Mouse (Mus musculus) layer of hippocampus, postnatal 36 days (tissue): ENCODE measurements around the gene Rin2. TPM values are rescaled to one million over a fixed set of nuclear protein-coding genes. Genes with fewer than 3 reads are reported as not detected.
A peak's percentile ranks its signal among the peaks of the same experiment; 100 is the strongest.
"Not testable (repeated sequence)": the region's sequence is repeated elsewhere in the genome, so short reads cannot be mapped to it uniquely, and the experiment has no call there.

Experiments used
- DNase-seq, 2 experiments: peaks; one replicate each; pipeline ENCODE4 v3.0.0; 2022
- total RNA-seq, 2 experiments: library from RNA; stranded (reverse); gene quantifications; 2 replicates each; pipeline ENCODE4 v1.2.3; 2021

The Rin2 gene
- total RNA-seq, 2 experiments from 2014 or later, result 22.3 to 40.7 TPM

DNA sequence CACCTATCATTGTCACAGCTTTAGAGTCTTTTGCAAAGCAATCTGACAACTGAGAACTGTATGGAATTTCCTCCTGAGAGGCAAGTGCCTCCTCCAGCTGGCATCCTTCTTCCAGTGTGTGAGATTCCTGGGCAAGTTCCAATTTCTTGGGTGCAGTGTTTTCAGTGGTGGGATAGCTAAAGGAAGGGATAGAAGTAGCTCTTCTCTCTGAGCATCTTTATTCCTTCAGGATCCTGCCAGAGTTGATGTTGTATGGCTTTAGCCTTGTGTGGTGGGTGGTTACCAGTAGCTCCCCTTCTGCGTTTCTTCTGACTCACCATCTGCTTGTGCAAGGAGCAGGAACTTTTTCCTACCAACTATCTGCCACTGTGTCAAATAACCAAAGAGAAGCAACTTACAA is 9.1 kb downstream of the Rin2 start:
- DNase-seq, result peak; percentile 15 to 18

DNA sequence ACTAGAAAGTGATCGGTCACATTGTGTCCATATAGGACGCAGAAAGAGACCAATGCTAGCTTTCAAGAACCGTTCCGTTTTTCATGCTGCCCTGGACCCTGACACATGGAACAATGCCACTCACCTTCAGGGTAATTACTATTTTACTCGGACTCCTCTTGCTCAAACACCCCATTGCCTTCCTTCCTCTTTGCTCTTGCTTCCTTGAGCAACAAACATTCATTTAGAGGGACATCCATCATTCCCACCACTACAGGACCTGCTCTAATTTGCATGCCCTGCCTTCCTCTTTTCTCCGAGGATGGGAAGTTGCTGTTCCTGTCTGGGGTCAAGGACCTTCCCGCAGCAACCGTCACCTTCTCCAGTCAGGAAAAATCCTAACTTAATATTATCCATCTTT is 9.9 kb downstream of the Rin2 start:
- no peak for DNase-seq

DNA sequence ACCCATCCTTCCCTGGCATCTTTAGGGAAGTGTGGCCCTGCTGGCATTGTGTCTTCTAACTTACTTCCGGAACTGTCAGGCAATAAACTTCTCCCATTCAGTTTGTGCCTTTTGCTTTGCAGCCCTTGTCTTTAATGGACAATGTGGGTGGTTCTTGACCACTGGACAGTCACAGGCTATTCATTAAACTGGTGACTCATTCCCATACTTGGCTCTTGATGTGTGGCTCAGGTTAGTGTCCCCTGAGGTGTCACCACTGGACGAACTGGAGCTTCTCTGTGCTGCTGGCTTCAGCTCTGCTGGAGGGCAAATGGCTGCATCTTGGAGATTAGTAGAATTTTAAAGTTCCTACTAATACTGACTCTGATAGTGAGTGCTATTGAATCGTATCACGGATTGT is 11.0 kb downstream of the Rin2 start:
- no peak for DNase-seq

DNA sequence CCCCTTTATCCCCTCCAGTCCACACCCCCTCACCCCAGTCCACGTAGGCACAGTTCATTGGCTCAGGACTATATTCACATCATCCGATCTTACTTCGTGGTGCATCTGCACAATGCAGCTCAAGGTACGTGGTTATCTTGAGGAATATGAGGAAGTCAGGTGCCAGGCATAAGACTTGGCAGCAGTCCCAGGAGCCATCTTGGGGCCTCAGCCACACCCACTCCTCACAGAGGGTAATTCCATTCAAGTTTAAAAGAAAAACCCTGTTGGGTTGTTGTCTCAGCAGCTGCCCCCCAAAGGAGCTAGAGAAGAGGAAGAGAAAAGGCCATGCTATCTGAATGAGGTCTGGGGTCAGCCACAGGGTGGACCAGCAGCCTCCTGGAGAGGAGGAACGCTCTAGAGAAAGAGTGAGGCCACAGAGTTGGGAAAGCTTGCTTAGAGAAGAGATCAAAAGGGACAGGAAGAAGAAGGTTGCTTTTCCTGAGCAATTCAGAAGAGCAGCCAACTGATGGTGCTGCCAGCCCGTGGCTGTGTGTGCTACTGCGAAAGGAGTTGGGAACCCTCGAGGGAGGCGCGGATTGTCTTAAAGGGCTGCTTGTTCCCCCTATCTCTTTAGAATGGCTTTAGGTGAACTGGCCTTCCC is 16.5 kb downstream of the Rin2 start:
- no peak for DNase-seq

DNA sequence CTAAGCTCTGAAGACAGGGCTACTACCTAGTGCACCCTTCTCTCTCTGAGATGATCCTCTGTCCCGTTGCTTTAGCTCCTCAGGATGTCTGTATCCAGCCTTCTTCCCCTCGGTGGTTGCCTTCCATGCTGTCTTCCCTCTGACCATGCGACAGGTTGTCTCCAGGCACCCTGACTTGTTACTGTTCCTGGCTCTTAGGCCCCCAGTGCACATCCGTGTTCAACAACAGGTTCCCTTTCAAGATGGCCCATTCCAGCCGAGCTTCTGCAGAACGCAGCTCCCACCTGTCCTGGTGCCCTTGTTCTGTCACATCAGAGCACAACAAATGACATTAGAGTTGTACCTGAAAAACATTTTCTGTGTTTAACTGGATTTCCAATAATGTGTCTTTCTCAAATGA is 22.1 kb downstream of the Rin2 start:
- DNase-seq, result no peak

DNA sequence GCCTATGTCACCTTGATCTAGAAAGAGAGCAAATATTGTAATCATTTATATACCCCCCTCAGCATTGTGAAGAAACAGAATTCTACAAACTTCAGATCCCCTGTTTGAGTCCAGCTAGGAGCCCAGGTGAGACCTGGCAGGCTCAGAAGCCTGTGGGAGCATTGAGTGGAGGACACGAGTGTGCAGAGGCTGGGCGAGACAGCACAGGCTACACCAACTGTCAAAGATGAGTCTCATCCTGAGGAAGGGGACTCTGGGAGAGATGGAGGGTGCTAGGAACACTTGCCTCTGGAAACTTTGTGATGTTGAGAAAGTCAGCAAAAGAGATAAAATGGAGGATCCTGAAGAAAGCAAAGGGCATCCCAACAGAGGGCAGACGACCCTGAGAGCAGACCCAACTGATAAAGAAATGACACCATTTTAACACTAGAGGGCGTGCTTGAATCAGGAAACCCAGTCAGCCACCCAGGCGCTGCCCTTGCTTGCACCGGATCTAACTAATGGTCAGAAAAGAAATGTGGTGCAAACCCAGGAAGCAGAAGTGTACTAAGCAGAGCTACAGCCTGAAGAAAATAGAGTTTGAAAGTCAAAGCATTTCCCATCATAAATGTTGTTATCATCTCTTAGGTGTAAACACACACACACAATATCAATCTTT is 24.5 kb downstream of the Rin2 start:
- DNase-seq, result peak; percentile 25 to 33

DNA sequence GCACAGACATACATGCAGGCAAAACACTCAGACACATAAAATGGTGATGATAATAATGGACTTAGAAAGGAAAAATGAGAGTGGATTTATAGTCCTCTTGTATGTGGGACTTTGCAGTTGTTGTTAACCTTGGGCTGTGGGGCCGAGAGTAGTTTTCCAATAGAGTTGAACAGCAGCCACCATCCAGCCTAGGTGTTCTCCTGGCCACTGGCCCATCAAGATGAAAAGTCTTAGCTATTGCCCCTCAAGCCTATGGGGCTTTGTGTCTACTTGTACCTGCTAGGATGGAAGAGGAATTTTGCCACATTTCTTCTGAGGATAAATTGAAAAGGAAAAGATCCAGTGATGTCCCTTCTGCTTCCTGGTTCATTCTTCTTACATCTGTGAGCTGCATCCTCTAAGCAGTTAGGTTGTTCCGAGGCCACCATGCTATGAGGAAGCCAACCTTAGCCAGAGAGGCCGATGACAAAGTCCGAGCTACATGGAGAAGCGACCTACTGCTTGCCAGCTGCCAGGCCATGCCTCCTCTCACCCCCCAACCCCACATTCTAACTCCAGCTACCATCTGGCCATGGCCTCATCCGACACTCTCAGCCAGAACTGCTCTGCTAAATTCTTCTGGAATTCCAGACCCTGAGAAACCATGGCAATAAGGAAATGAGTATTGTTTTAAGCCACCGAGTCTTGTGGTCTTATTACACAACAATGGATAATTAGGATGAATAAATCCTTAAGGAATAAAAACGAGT is 25.4 kb downstream of the Rin2 start:
- DNase-seq, result no peak

DNA sequence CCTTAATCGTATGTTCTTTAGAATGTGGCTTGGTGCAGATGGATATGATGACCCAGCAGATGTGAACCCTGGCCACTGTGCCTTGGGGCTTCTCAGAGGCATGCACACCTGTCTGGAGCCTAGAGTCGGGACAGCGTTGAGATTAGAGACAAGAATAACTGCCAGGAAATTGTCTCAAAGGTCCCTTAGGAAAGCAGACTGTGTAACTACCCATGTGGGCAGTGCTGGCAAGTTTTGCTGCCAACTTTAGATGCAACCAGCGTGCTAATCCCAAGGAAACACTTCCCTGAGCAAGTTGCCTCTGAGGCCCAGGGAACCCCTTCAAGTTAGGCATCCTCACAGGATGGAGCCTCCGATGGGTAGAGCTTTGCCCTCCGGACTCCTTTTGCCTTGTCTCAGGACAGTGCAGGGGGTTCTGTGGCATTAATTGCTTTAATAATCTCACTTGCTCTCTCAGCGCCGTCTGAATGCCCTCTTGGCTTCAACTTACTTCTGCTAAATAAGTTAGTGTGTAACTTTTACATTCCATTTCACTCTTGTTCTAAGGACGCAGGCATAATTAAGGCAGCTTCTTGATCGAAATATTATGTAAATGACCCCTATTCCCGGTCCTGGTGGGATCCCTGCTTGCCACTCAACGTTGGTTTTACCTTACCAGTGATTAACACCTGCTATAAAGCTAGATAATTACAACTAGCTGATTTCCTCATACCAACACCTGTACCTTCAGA is 26.8 kb downstream of the Rin2 start:
- DNase-seq, result no peak

DNA sequence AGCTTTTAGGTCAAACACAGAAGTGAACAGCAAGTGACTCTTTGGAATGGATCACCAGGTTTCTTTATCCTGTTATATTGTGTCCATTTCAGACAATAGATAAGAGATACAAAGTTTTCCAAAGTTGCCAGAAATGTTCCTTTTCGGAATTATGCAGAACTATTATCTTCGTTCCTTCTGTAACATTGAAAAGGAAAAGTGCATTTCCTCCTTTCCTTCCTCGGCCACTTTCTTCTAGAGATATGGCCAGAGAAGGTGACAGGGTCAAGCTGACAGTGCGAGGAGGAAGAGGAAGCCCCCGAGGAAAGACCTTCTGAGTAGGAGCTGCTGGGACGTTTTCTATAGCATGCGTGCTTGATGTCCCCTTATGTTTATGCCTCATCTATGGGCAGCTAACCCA is 29.7 kb downstream of the Rin2 start:
- no peak for DNase-seq

DNA sequence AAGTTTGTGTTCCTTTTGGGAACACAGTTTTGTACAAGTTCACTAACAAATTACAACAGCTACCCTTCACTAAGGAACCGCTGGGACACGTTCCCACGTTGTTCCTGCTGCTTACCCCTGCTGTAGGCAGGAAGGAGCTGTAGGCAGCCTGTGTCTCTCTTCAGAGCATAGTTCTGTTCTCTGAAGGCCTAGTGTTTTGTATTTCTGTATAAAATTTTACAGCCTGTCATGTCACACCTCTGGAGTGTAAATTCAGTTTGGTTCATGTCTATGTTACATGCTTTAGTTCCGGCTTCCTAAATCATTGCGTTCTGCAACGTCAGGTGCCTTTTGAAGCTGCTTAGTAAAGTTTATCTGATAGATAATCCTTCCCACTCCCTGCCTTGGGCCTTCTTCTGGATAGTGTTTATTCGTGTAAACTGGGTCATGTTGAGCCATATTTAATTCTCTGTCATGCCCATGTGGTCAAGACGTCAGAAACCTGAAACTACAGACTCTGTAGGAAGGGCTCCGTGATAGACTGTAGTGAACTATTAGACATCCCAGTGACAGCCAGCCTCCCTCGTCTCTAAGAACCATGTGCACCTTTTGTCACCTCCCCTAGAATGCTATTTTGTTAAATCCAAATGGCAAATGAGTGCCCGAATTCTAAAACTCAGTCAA is 34.8 kb downstream of the Rin2 start:
- DNase-seq, result no peak

DNA sequence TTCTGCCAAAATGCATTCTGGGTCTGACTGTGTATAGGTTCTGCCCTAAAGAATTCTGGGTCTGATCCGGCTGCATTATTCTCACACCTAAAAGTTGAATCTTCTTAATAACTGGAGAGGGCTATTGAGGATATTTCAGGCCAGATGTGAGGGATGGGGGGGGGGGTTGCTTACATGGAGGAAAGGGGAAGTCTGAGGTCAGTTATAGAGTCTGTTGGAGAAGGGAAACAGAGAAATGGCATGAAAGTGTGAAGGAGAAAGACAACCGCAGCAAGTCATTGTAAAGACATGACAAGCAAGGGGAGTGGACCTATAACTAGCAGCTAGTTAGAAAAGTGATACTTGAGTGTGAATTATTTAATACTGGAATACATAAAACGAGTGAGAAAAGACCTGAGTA is 36.5 kb downstream of the Rin2 start:
- DNase-seq, result no peak

DNA sequence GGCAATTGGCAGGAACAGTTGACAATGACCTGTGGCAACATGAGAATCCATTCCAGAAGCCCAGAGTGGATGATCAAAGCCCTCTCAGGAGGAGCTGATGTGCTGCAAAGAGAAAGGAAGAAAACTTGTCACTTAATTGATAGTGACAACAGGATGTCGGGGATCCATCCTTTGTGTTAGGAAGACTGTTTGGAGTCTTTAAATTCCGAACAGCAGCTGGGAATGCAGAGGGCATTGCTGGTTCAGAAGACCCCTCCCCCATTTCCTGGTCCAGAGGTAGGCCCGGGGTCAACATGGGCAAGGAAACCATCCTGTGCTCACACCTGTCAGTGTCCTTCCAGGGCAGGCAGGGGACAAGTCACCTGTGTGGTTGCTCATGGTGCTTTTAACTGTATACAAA is 37.0 kb downstream of the Rin2 start:
- DNase-seq, result no peak

DNA sequence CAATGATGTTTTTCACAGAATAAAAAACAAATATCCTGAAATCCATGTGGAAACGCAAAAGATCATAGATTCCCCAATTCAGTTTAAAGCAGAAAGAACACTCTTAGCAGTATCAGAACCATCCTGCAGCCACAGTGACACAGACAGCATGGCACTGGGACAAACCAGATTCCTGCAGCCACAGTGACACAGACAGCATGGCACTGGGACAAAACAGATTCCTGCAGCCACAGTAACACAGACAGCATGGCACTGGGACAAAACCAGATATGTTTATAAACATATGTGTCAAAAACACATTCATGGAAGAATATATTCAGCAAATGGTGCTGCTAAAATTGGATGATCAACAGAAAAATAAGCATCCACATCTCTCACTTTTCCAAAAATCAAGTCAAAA is 42.5 kb downstream of the Rin2 start:
- no peak for DNase-seq

DNA sequence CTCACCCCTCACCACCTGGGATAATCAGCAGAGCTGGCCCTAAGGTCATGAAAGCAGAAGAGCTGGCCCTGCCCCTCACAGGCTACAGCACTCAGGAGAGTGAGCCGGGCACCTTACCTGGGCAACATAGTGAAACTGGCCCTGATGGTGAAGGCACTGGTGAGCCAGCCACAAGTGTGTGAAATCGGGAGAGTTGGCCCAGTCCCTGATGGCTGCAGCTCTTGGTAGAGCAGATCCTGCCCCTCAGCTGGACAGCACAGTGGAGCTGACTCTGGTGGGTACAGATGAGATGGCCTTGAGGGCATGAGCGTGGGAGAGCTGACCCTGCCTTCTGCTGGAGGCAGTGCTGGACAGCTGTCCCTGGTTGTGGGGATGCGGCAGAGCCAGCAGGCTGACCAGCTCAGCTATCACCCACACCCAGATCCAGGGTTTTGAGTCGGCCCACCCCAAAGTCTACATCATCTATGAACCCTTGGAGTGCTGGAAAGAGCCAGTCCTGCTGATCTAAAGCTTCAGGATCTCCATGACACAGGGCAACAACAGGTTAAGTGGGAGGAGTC is 43.7 kb downstream of the Rin2 start:
- no peak for DNase-seq

DNA sequence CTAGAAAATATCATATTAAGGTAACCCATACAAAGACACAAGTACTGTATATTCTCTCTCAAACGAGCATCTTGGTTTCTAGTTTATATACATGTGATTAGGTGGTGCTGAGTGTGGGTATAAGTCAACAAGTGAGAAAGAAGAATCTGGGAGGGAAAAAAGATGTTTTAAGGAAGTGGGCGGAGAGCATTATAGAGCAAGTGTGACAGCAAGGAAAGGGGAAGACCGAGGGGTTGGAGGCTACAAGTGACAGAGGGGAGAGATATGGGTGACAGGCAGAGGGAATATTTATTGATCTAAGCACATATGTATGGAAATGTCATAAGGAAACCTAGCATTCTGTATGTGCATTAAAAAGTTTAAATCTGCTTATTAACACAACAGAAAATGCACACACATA is 45.1 kb downstream of the Rin2 start:
- no peak for DNase-seq

DNA sequence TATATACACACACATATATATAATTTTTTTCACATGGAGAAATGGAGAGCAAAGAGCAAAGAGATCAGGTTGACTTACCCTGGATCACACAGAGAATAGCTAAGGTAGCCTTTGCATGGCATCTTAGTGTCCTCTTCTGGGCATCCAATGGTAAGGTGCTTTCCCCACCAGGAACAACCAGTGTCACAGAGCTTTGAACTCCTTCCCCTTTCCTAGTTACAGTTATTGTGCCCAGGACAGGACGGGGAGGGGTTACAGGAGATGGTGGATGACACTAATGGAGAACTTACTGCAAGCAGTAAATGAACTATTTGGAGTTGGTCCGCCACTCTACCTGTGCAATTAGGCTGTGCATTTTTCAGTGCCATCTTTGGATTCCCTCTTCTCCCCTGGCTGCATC is 45.7 kb downstream of the Rin2 start:
- DNase-seq, result no peak

DNA sequence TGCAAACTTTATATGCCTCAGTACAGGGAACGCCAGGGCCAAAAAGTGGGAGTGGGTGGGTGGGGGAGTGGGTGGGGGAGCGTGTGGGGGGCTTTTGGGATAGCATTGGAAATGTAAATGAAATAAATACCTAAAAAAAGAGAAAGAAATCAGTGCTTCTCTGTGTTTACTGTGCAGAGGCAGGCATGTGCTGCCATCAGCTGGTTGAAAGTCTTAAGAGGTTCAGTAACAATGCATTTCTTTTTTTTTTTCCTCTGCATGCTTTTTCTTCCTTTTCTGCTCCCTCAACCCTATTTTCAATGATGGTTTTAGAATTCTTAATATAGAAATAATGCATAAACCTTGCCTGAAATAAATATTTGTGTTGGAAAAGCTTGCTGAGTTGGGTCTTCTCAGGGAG is 47.3 kb downstream of the Rin2 start:
- DNase-seq, result not testable (repeated sequence)

DNA sequence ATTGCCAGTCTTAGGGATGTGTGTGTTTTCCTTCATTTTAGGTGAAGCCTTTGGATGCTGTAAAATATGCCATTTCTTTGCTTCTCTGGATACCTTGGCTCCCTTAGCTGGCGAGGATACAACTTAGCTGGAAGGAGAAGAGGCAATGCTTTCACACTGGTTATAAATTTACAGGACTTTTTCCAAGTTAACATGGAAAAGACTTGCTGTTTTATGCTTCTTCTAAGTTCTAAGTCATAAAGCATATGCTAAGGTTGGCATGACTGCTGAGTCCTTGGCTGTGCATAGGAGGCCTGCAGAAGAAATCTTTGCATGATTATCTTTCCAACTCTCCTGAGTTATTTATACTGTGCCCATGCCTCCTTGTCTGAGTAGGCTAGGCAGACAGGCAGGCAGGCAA is 49.3 kb downstream of the Rin2 start:
- DNase-seq, result no peak

DNA sequence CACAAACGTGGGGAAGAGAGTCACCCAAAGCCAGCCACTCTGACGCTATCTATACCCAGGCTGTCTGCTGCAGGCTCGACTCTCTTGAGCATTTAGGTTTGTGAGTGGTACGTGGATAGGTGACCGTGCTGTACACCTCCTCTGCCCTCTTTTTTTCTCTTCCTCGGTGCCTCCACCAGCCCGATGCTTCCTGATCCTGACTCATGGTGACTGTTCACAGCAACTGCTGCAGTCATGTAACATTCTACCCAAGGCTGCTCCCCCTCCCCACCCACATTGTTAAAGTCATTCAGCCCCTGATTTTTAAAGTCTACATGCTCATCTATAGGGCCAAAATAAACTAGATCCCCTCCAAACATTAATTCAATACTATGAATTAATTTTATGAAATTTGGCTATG is 54.4 kb downstream of the Rin2 start:
- DNase-seq, result no peak

DNA sequence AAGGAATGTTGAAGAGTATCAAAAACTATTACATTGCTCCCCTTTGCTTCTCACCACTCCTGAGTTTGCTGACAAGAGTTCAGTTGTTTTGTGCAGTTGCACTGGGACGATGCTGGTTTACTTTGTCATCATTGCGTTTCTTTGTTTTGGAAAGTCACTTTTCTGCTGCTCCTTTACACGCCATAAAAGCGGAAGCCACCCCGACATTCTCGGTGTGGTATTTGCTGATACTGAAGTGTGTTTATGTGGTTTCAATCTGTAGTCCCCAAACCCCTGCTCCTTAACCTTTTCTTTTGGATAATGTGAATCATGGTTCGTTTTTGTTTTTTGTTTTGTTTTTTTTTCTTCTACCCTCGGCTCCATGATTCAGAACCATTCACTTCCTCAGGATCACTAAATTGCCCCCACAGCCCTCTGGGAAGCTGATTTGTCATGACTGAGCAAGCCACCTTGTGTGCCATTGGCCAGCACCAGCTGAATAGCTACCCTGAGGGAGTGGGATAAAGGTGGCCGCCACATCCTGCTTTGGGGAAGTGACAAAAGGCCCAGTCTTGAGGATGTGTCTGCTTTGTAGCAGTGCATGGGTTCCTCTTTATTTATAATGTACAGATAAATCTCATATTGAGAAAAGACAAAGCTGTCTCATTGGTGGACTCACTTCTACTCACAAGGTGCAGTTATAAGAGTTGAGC is 55.3 kb downstream of the Rin2 start:
- DNase-seq, result no peak

DNA sequence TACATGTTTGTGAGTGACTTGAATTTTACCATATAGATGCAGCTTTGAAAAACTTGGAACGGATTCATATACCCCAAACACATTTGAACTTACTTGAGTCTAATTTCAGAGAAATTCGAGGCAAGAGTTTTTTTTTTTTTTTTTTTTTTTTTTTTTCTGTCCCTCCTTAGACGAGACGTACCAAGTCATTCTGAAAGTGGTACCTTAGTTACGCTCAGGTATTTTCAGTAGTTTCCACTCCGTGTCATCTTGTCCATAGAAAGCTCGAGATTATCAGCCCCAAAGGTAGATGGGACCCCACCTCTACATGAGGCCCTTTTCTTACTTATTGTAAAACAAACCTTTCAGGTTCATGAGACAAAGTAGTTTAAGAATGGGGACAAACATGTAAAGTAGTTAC is 55.9 kb downstream of the Rin2 start:
- DNase-seq, result no peak

DNA sequence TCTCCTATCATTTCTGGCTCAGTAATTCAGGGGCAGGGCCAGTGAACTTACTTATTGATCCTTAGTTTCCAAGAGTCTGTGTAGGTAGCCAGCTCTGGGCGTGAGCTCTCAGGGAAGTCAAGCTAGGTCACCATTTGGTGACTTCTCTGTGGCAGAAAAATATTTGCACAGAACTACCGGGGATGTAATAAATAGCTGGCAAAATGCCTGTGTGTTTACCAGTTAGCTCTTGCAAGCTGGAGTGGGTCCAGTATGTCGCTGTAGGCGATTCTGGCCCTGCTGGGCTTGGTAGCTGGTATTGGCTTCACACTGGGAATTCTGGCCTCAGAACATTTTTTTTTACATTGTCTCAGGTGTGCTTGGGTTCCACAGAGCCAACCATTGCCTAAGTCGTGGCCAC is 60.1 kb downstream of the Rin2 start:
- DNase-seq, result no peak
